Mouse (Mus musculus) spleen, adult 2 months (tissue): Measurements from ENCODE around the gene Crybg2.

Source experiments
- CTCF ChIP-seq: fragments of 200-500 bp; IDR thresholded peaks from 2 replicates; pipeline ENCODE4 v1.5.1; 2011; ENCODE audit warnings: mild to moderate bottlenecking, inconsistent platforms; ENCODE audit not compliant: insufficient read depth, insufficient read length, insufficient replicate concordance; ENCODE audit errors: extremely low read depth
- POLR2A ChIP-seq: fragments of 200-500 bp; IDR thresholded peaks from 2 replicates; pipeline ENCODE4 v1.6.1; 2011; ENCODE audit warnings: low read depth, low read length, inconsistent platforms

DNA sequence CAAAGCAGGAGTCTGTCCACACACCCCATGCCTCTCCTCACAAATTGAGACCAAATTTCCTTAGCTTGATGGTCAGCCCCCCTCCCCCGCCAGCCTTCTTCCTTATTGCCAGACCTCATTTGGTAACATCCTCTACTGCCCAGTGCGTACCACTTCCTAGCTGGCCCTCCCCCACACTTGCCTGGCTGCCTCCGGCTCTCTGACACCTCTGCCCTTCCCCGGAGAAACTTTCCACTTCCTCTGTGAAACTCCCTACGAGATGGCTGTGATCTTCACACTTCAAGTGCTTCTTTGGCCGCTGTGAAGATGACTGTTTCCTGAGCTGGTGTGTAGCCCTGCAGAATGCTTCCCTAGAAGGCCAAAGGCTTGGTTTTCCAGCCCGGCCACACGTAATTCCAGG lies 38.0 kb downstream of the Crybg2 start:
- TF ChIP-seq CTCF, result no peak
- no peak for TF ChIP-seq POLR2A
